Mouse (Mus musculus) stomach, embryonic 15.5 days (tissue): ENCODE results near the gene Nemf. TPM values are rescaled to one million over a fixed set of nuclear protein-coding genes. Genes with fewer than 3 reads are reported as not detected.
"Not testable (repeated sequence)": the region's sequence is repeated elsewhere in the genome, so short reads cannot be mapped to it uniquely, and the experiment has no call there.

Experiments
- ATAC-seq: fragments of 200-750 bp; cut with Nextera tagmentation; 2 replicates; pipeline ENCODE4 v1.8.0; 2017; ENCODE audit warnings: low read depth, moderate number of reproducible peaks, moderate TSS enrichment; ENCODE audit not compliant: insufficient read depth, low FRiP score
- H3K27ac ChIP-seq: fragments of 300-500 bp; sonication (generic); 2 replicates; pipeline ENCODE4 v1.5.1; 2015; ENCODE audit warnings: mild to moderate bottlenecking, inconsistent platforms
- H3K27me3 ChIP-seq: fragments of 300-500 bp; sonication (generic); replicated peaks from 2 replicates; pipeline ENCODE4 v1.6.1; 2015; ENCODE audit warnings: inconsistent platforms
- H3K36me3 ChIP-seq: fragments of 300-500 bp; sonication (generic); 2 replicates; pipeline ENCODE4 v1.6.1; 2015; ENCODE audit warnings: inconsistent platforms
- H3K4me1 ChIP-seq: fragments of 300-500 bp; sonication (generic); 2 replicates; pipeline ENCODE4 v1.6.1; 2015; ENCODE audit warnings: inconsistent platforms
- H3K4me2 ChIP-seq: fragments of 300-500 bp; sonication (generic); 2 replicates; pipeline ENCODE4 v1.6.1; 2015; ENCODE audit warnings: mild to moderate bottlenecking, inconsistent platforms
- H3K4me3 ChIP-seq: fragments of 300-500 bp; sonication (generic); replicated peaks from 2 replicates; pipeline ENCODE4 v1.5.1; 2015; ENCODE audit warnings: inconsistent platforms
- H3K9ac ChIP-seq: fragments of 300-500 bp; sonication (generic); 2 replicates; pipeline ENCODE4 v1.6.1; 2015; ENCODE audit warnings: inconsistent platforms
- H3K9me3 ChIP-seq: fragments of 300-500 bp; sonication (generic); 2 replicates; pipeline ENCODE4 v1.6.1; 2016; ENCODE audit warnings: inconsistent platforms
- WGBS: fragments of 180-500 bp; shearing (Covaris S2); methylation state at CpG from one replicate; pipeline ENCODE4 v1.1.7; 2015; 5-methylcytosine and 5-hydroxymethylcytosine counted together
- polyA plus RNA-seq: library from polyadenylated mRNA; unstranded; fragments of >200 nt; fragmentation: Nextera tagmentation; extraction: Ambion mirVana; gene quantifications from 2 replicates; pipeline ENCODE4 v1.2.1, GENCODE M21; 2015

Gene Nemf
- polyA plus RNA-seq, 1 experiment from 2014 or later, result 92.1 TPM

DNA sequence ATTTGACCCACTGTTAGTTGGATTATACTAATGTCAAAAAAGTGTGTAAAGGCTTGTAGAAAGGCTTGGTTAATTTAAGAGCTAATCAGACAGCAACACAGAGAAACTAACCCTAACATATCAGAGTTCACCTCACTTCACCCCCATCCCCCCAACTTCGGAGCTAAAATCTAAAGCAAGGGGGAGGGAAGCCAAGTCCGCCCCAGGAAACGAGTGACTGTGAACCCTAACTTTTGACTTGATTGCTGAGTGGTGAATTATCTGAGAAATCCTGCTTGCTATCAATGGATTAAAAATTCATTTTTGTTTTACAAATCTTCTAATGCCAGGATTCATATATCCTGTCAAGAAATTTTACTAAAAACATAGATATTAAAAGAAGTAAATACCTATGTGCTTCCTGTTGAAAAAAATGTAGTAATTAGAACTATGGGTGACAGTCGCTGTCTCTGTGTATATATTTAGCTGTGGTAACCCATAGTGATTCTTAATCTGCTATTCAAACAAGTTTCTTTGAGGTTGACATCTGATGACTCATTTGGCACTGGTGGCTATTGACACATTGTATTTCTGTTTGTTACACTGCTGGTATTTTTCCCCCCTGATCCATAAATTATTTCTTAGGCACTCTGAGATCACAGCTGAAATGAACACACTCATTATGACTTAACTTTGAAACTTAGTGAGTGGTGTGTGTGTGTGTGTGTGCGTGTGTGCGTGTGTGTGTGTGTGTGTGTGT lies 28.7 kb upstream of the Nemf start:
- no peak for ATAC-seq
- Histone ChIP-seq H3K9me3 (no peaks in the 10 kb centered on the region), H3K4me1 (no peaks in the 10 kb centered on the region), H3K27me3 (no peaks in the 10 kb centered on the region), H3K27ac (no peak overlapping the region), H3K4me3 (no peak overlapping the region), H3K9ac (no peak overlapping the region), H3K4me2 (no peak overlapping the region), H3K36me3 (no peaks in the 10 kb centered on the region)
- 71% methylated on average over 6 of the region's 6 CpGs for WGBS

DNA sequence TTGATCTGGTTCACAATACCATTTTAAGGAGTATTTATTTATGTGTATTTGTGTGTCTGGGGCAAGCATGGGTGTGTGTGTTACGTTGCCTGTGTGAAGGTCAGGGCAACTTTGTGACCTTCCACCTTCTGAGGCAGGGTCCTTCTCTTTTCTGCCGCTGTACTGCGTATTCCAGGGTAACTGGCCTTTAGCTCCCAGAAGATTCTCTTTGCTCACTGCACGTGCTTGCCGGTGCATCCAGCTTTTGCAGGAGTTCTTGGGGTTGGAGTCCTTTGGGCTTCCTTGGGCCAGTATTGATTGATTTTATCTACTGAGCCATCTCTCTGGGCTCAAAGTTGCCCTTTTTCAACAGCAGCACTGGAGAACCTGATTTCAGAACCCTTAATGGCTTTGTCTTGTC lies 27.6 kb upstream of the Nemf start:
- no peak overlapping the region for H3K27ac ChIP-seq
- WGBS, result 85% methylated on average over 5 of the region's 5 CpGs
- no peak overlapping the region for H3K9ac ChIP-seq
- H3K9me3 ChIP-seq, result no peaks in the 10 kb centered on the region
- no peaks in the 10 kb centered on the region for H3K27me3 ChIP-seq
- H3K4me3 ChIP-seq, result no peak overlapping the region
- ATAC-seq, result no peak
- no peaks in the 10 kb centered on the region for H3K4me1 ChIP-seq
- no peak overlapping the region for H3K4me2 ChIP-seq
- H3K36me3 ChIP-seq, result no peaks in the 10 kb centered on the region

DNA sequence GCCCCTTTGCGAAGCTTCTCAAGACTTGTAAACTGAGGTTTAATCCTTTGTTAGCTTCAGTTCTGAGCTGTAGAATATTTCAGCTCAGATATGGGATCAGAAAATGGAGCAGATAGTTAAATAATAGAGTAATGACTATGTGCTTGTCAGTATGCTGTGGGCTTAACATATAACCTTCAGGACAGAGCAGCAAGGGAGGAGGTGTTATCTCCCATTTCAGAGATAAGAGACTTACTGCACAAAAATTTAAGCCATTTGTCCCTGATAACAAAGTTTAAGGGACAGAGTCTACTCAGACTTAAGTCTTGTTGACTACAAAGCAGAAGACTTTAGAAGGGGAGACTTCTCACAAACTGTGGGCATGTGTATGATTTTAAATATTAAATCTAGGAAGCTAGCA lies 25.9 kb upstream of the Nemf start:
- Histone ChIP-seq H3K36me3 (no peaks in the 10 kb centered on the region), H3K27ac (no peak overlapping the region), H3K27me3 (no peaks in the 10 kb centered on the region), H3K4me2 (no peak overlapping the region), H3K9ac (no peak overlapping the region), H3K4me3 (no peak overlapping the region), H3K9me3 (no peaks in the 10 kb centered on the region), H3K4me1 (no peaks in the 10 kb centered on the region)
- WGBS, result 88% methylated on average over 1 of the region's 1 CpGs
- ATAC-seq, result no peak

DNA sequence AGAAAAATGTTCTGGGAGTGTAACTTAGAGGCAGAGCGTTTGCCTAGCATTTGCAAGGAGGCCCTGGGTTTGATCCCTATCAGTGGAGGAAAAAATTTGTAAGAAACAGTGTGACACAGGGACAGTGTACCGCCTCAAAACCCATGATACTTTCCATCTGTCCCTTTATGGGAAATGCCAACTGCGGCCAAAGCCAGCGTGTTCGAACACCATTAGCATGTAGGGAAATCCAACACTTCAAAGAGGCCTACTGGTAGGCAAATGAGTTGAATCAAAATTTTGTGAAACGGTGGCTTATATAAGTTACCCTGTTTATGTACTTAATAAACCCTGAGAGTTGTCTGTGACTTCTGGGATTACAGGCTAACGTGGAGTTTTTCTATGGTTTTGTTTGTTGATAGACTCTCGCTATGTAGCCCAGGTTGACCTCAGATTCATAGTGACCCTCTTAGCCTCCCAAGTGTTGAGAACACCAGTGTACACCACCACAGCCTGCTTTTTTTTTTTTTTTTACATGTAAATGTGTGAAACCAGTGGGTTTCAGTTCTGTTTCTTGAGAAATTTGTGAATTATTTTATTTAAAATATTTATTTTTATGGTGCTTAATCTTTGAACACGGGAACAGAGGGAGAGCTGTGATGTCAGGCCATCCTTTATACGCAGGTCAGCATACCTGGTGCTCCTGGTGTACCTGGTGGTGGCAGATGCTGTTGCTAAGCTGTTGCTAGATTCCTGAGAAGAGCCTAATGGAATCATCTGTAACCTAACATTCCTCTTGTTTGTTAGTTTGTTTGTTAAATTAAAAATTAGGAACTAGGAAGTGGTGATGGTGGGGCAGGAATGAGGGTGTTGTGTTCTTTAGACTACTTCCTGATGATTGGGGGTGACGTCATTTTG lies 21.8 kb upstream of the Nemf start:
- H3K27me3 ChIP-seq, result no peaks in the 10 kb centered on the region
- no peaks in the 10 kb centered on the region for H3K36me3 ChIP-seq
- H3K9ac ChIP-seq, result no peak overlapping the region
- peaks cover 5% of the 10 kb centered on the region; the same call in 1 of the 2 replicates for H3K4me1 ChIP-seq
- H3K4me3 ChIP-seq, result no peak overlapping the region
- no peak for ATAC-seq
- 82% methylated on average over 11 of the region's 11 CpGs for WGBS
- no peak overlapping the region for H3K27ac ChIP-seq
- H3K9me3 ChIP-seq, result no peaks in the 10 kb centered on the region
- no peak overlapping the region for H3K4me2 ChIP-seq

DNA sequence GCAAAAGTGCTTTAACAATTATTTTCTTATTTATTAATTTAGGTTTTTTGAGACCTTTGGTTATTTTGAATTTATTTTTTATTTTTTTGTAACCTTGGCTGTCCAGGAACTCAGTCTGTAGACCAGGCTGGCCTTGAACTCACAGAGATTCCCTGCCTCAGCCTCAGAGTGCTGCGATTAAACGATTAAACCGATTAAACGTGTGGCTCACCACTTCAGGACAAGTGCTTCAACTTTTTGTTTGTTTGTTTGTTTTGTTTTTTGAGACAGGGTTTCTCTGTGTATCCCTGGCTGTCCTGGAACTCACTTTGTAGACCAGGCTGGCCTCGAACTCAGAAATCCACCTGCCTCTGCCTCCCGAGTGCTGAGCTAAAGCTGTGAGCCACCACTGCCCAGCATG lies 20.7 kb upstream of the Nemf start:
- H3K4me1 ChIP-seq, ATAC-seq, H3K4me2 ChIP-seq, H3K9ac ChIP-seq, H3K9me3 ChIP-seq, H3K27ac ChIP-seq, H3K27me3 ChIP-seq, H3K36me3 ChIP-seq, H3K4me3 ChIP-seq: not testable (repeated sequence)
- WGBS, result 94% methylated on average over 6 of the region's 6 CpGs

DNA sequence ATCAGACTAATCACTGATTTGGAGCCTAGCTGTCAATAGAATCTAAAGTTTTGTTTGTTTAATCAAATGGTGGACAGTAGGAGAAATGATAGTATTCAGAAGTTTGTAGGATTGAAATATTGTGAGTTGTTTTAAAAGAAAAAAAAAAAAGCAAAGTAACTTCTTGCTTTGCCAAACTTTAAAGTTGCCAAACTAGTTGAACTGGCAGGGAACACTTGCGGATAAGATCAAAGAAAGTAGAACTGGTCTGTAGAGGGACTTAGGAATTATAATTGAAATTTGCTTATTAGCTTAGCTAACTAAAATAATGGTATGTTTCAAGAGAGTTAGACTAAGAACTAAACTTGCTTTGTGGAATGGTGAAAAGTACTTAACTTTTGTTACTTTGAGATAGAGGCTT lies 20.2 kb upstream of the Nemf start:
- ATAC-seq, result no peak
- Histone ChIP-seq H3K9me3 (no peaks in the 10 kb centered on the region), H3K36me3 (no peaks in the 10 kb centered on the region), H3K4me3 (no peak overlapping the region), H3K4me1 (peaks cover 5% of the 10 kb centered on the region; the same call in 1 of the 2 replicates), H3K4me2 (no peak overlapping the region), H3K27ac (no peak overlapping the region), H3K27me3 (no peaks in the 10 kb centered on the region), H3K9ac (no peak overlapping the region)
- WGBS, result 75% methylated on average over 1 of the region's 1 CpGs

DNA sequence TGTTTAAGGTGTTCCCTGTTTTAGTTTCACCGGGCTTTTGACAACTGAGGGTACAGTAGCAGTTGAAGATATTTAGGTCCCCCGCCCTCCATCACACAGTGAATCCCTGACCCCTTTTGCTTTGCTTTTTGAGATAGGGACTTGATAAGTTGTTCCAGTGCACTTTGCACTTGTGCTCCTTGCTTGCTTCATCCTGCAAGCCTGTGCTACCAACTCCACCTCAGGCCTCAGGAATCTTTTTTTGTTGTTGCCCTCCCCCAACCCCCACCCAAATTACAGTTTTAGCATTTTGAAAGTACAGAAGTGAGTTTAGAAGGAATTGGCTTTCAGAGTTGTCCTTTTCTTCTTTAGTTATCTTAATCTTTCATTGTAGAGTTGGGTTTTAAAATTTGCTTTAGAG lies 19.2 kb upstream of the Nemf start:
- no peak for ATAC-seq
- H3K9me3 ChIP-seq, result no peaks in the 10 kb centered on the region
- H3K27me3 ChIP-seq, result no peaks in the 10 kb centered on the region
- no peak overlapping the region for H3K9ac ChIP-seq
- 0 out of 2 replicates have a peak overlapping the region, but pooled peaks have one; percentile 1 for H3K27ac ChIP-seq
- 63% methylated on average over 2 of the region's 2 CpGs for WGBS
- H3K4me3 ChIP-seq, result no peak overlapping the region
- peak overlapping the region; percentile 23; the same call in 1 of the 2 replicates for H3K4me2 ChIP-seq
- H3K4me1 ChIP-seq, result peaks cover 5% of the 10 kb centered on the region; the same call in 1 of the 2 replicates
- H3K36me3 ChIP-seq, result no peaks in the 10 kb centered on the region

DNA sequence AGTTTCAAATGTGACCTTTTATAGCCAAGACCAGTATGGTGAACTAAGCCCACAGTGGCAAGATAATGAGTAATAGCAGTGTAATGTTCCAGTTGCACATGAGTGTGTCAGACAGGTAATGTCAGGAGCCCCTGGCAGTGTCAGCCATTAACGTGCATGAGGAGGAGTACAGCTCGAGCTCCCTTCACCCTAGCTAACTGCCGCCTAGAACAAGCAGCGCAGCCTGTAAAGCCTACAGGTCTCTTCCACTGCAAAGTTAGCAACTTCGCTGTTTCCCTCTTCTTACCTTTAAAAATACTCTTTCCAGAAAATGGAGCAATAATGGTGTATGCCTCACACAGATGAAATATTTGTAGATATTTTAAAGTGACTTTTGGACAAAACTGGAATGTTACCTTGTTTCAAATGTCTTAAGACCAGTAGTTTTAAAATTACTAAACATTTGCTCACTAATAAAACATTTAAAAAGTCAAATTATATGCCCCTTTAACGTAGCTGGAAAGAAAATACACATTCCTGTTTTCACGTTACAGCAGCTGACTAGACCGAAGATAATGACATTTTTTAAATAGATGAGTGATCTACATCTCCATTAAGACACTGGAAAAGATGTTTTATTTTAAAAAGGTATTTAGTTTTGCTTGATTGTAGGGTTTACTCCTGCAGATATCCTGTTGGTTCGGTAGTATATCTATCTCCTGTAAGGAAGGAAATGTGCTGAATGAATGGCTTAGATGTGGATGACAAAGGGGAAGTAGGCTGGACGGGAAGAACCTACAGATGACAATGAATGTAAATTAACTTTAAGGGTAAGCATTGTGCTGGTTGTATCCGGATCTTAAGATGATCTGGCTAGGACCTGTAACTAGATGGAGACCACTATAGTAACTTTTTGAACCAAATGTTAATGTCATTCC lies 17.1 kb upstream of the Nemf start:
- H3K27me3 ChIP-seq, result no peaks in the 10 kb centered on the region
- no peaks in the 10 kb centered on the region for H3K9me3 ChIP-seq
- no peak for ATAC-seq
- WGBS, result 32% methylated on average over 11 of the region's 11 CpGs
- peaks cover 5% of the 10 kb centered on the region; the same call in 1 of the 2 replicates for H3K4me1 ChIP-seq
- peak overlapping the region; percentile 98; the same call in 1 of the 2 replicates for H3K9ac ChIP-seq
- H3K27ac ChIP-seq, result no peak overlapping the region
- peak overlapping the region; percentile 100 for H3K4me3 ChIP-seq
- peak overlapping the region; percentile 75 for H3K4me2 ChIP-seq
- H3K36me3 ChIP-seq, result no peaks in the 10 kb centered on the region

DNA sequence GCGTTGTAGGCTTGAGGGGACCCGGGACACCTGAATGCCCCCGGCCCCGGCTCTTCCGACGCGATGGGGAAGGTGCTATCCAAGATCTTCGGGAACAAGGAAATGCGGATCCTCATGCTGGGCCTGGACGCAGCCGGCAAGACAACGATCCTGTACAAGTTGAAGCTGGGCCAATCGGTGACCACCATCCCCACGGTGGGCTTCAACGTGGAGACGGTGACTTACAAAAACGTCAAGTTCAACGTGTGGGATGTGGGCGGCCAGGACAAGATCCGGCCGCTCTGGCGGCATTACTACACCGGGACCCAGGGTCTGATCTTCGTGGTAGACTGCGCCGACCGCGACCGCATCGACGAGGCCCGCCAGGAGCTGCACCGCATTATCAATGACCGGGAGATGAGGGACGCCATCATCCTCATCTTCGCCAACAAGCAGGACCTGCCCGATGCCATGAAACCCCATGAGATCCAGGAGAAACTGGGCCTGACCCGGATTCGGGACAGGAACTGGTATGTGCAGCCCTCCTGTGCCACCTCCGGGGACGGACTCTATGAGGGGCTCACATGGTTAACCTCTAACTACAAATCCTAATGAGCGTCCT lies 15.9 kb upstream of the Nemf start:
- H3K9ac ChIP-seq, result peak overlapping the region; percentile 98
- no peaks in the 10 kb centered on the region for H3K9me3 ChIP-seq
- no peak for ATAC-seq
- H3K4me1 ChIP-seq, result peaks cover 5% of the 10 kb centered on the region; the same call in 1 of the 2 replicates
- no peaks in the 10 kb centered on the region for H3K36me3 ChIP-seq
- H3K4me3 ChIP-seq, result peak overlapping the region; percentile 100
- peak overlapping the region; percentile 99 for H3K27ac ChIP-seq
- H3K27me3 ChIP-seq, result no peaks in the 10 kb centered on the region
- under 1% methylated on average over 42 of the region's 42 CpGs for WGBS
- H3K4me2 ChIP-seq, result peak overlapping the region; percentile 75

DNA sequence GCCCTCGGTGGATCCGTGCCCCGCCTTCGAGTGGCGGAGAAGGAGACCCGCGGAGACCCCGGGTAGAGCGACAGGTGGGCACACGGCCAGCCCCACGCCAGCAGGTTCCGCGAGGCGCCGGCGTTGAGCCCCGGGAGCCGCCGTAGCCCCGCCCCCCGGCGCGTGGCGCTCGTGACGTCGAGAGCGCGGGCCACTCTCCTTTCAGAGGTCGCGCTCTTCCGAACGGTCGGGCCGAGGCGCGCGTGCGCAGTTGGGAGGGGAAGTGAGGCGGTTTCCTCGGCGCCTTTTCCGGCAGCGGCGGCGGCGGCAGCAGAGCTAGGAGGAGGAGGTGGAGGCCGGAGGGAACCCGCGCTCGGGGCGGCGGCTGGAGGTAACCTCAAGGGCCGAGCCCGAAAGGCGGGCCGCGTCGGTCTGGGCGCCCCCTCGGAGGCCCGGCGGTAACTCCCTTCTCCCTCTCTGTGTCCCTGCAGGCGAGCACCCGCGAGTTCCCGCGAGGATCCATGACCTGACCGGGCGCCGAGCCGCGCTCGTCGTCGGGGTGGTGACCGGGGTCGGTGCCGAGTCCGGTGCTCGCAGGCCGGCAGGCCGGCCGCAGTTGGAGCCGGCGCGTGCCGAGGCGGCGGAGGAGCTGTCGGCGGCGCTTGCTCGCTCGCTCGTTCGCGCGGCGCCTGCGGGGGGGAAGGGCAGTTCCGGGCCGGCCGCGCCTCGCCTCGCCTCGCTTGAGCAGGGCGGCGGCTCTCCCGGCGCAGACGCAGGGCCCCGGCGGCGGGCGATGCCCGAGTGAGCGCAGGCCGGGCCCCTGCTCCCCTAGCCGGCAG lies 15.1 kb upstream of the Nemf start, which contains the start of the genes Arf6 and Gm9887:
TSS of gene Arf6 (plus strand) at position 297 of the 818 bp plus-strand sequence.
TSS of gene Gm9887 (minus strand) at position 605 of the 818 bp plus-strand sequence.
- WGBS, result under 1% methylated on average over 113 of the region's 121 CpGs

More for the DNA sequence above, 15.1 kb upstream of the Nemf start, which contains the start of the genes Arf6 and Gm9887:
- Histone ChIP-seq H3K27me3 (no peaks in the 10 kb centered on the region), H3K4me2 (peak within 1 kb of the TSS; percentile 75), H3K9me3 (no peaks in the 10 kb centered on the region), H3K4me1 (peaks cover 5% of the 10 kb centered on the region; the same call in 1 of the 2 replicates), H3K4me3 (peak within 1 kb of the TSS; percentile 100), H3K36me3 (no peaks in the 10 kb centered on the region), H3K27ac (peak within 1 kb of the TSS; percentile 99), H3K9ac (peak within 1 kb of the TSS; percentile 98)
- ATAC-seq, result peak; percentile 90
